Mouse (Mus musculus) G1E (cell line): Measurements from ENCODE around the gene Ddx27.

Experiments
- CTCF ChIP-seq: IDR thresholded peaks from 2 replicates; pipeline ENCODE4 v1.5.1; 2012; ENCODE audit warnings: low read depth, low read length, inconsistent platforms, mixed read lengths
- GATA1 ChIP-seq: IDR thresholded peaks from 2 replicates; pipeline ENCODE4 v1.6.1; 2012; ENCODE audit warnings: borderline replicate concordance, low read length, inconsistent platforms, mixed read lengths
- GATA2 ChIP-seq: IDR thresholded peaks from 2 replicates; pipeline ENCODE4 v1.6.1; 2012; ENCODE audit warnings: low read depth, low read length, inconsistent platforms, borderline replicate concordance
- TAL1 ChIP-seq: conservative IDR thresholded peaks from 2 replicates; pipeline ENCODE4 v1.6.1; 2012; ENCODE audit warnings: low read depth, low read length, inconsistent platforms, mixed read lengths

GRCm38 (mm10) chr2:167048223-167048622 lies 33.2 kb downstream of the Ddx27 start:
- TF ChIP-seq TAL1 (no peak), CTCF (no peak), GATA1 (no peak), GATA2 (no peak)
